Mouse (Mus musculus) heart, adult 2 months (tissue): ENCODE data around the gene Lsmem1. TPM values are rescaled to one million over a fixed set of nuclear protein-coding genes. Genes with fewer than 3 reads are reported as not detected.
A peak's percentile ranks its signal among the peaks of the same experiment; 100 is the strongest.

Experiments
- DNase-seq, 2 experiments: peaks; one replicate each; pipeline ENCODE4 v3.0.0; 2021
- H3K27ac ChIP-seq: fragments of 200-600 bp; 2 replicates; pipeline ENCODE4 v1.8.1; 2022
- H3K27me3 ChIP-seq: fragments of 200-500 bp; 2 replicates; pipeline ENCODE4 v1.6.1; 2012; ENCODE audit warnings: mild to moderate bottlenecking, low read length, inconsistent platforms, mixed read lengths; ENCODE audit not compliant: control insufficient read depth, insufficient read depth
- H3K36me3 ChIP-seq: fragments of 200-500 bp; 2 replicates; pipeline ENCODE4 v1.6.1; 2012; ENCODE audit warnings: low read length, inconsistent platforms; ENCODE audit not compliant: control insufficient read depth, insufficient read depth
- H3K4me1 ChIP-seq: fragments of 200-500 bp; 2 replicates; pipeline ENCODE4 v1.6.1; 2011; ENCODE audit warnings: low read length; ENCODE audit not compliant: control insufficient read depth, insufficient read depth
- H3K4me3 ChIP-seq: fragments of 200-600 bp; 2 replicates; pipeline ENCODE4 v1.8.1; 2022
- H3K79me2 ChIP-seq: fragments of 200-500 bp; replicated peaks from 2 replicates; pipeline ENCODE4 v1.6.1; 2012; ENCODE audit warnings: mild to moderate bottlenecking, inconsistent platforms, low read length, moderate library complexity, mixed read lengths; ENCODE audit not compliant: control insufficient read depth, insufficient read depth
- H3K9ac ChIP-seq: fragments of 200-500 bp; 2 replicates; pipeline ENCODE4 v1.6.1; 2012; ENCODE audit warnings: low read depth, mild to moderate bottlenecking, control low read depth, inconsistent platforms, low read length, mixed read lengths
- CTCF ChIP-seq: fragments of 200-600 bp; IDR thresholded peaks from 2 replicates; pipeline ENCODE4 v1.8.1; 2022; ENCODE audit warnings: antibody characterized with exemption, mild to moderate bottlenecking, moderate library complexity
- EP300 ChIP-seq: fragments of 200-500 bp; IDR thresholded peaks from 2 replicates; pipeline ENCODE4 v1.6.1; 2011; ENCODE audit warnings: low read depth, low read length, control low read depth; ENCODE audit not compliant: insufficient read depth
- POLR2A ChIP-seq: fragments of 200-500 bp; IDR thresholded peaks from 2 replicates; pipeline ENCODE4 v1.6.1; 2011; ENCODE audit warnings: mild to moderate bottlenecking, low read depth, low read length, control low read depth; ENCODE audit not compliant: insufficient read depth
- WGBS: fragments of 180-500 bp; shearing (Covaris S2); methylation state at CpG from one replicate; pipeline ENCODE4 v1.1.7; 2018; 5-methylcytosine and 5-hydroxymethylcytosine counted together
- intact Hi-C: fragments of 180-260 bp; cut with DNase I; formaldehyde crosslinking; loops from one replicate; pipeline ENCODE4 v1.15.1; 2025
- polyA plus RNA-seq: library from polyadenylated mRNA; depleted of rRNA; stranded (reverse); fragments of >200 nt; gene quantifications from 2 replicates; pipeline ENCODE4 v1.2.3, GENCODE M21; 2012
- total RNA-seq, 2 experiments: library from RNA; stranded (reverse); gene quantifications; 2 replicates each; pipeline ENCODE4 v1.2.3; 2021

The Lsmem1 gene
- total and polyA plus RNA-seq, 3 experiments = 22.2 to 45.4 (median 43.2) TPM

GRCm38 (mm10) chr12:40209049-40209448 lies 9.8 kb upstream of the Lsmem1 start:
- TF ChIP-seq POLR2A = no peak
- no peak for TF ChIP-seq CTCF
- no peak for TF ChIP-seq EP300
- intact Hi-C loops = no loop called here
- no peak overlapping the region for H3K27ac ChIP-seq
- WGBS = 61% methylated on average over 3 of the region's 3 CpGs
- no peak overlapping the region for H3K4me3 ChIP-seq
- peaks cover 1% of the 10 kb centered on the region; the same call in 1 of the 2 replicates for H3K4me1 ChIP-seq
- DNase-seq = no peak
- H3K27me3 ChIP-seq = no peaks in the 10 kb centered on the region
- no peak overlapping the region for H3K9ac ChIP-seq
- H3K79me2 ChIP-seq = no peaks in the 10 kb centered on the region
- peaks cover 51% of the 10 kb centered on the region for H3K36me3 ChIP-seq

GRCm38 (mm10) chr12:40207909-40208308 lies 8.6 kb upstream of the Lsmem1 start:
- Histone ChIP-seq H3K4me1 (peaks cover 1% of the 10 kb centered on the region; the same call in 1 of the 2 replicates), H3K27me3 (no peaks in the 10 kb centered on the region), H3K27ac (no peak overlapping the region), H3K9ac (no peak overlapping the region), H3K36me3 (peaks cover 47% of the 10 kb centered on the region), H3K79me2 (no peaks in the 10 kb centered on the region), H3K4me3 (no peak overlapping the region)
- no peak for DNase-seq
- intact Hi-C loops = no loop called here
- TF ChIP-seq CTCF = no peak
- no peak for TF ChIP-seq POLR2A
- TF ChIP-seq EP300 = no peak
- WGBS = 71% methylated on average over 4 of the region's 4 CpGs

DNA sequence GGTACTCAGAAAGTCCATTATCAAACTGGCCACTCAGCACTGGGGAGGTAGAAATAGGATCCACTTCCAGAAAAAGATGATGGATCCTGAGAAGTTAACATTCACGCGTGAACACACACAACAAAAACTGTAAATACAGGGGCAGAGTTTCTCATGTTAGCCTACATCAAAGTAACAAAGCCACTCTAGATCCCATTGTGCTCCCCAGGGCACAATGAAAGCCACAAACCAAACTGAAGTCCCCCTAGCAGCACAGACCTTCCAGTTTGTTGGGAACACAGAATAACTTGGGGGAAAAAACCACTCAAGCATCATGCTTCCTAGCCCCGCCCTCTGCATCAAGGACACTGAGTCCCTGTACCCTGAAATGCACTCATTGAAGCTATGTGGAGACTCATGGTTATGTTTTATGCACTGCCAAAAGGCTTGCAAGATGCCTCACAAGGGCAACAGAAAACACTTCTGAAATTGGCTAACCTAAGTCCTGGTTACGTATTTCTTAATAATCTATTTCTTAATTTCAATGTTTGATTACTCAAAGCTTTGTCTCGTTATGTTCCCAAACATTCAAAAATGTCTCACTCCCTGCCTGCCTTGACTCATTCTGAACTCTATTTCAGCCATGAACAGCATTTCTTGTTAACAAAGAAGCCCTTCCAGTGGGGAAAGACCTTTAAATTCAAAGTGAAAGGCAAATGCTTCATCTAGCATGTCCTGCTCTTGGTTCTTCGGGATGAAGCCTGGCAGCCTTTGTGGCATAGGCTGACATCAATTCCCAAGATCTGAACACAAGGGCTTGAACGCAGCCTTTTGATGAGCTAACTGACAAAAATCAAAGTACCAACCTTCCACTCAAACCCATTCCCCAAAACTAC lies 3.1 kb upstream of the Lsmem1 start:
- H3K79me2 ChIP-seq = no peaks in the 10 kb centered on the region
- H3K4me3 ChIP-seq = no peak overlapping the region
- DNase-seq = no peak
- H3K36me3 ChIP-seq = peaks cover 28% of the 10 kb centered on the region
- no peak overlapping the region for H3K27ac ChIP-seq
- TF ChIP-seq CTCF = no peak
- no peak for TF ChIP-seq EP300
- no peak for TF ChIP-seq POLR2A
- intact Hi-C loops = loop anchor here (2.0 kb wide), 1 partner anchor 18 kb away; no protein-coding TSS in a partner anchor
- WGBS = 78% methylated on average over 7 of the region's 7 CpGs
- no peaks in the 10 kb centered on the region for H3K27me3 ChIP-seq
- H3K9ac ChIP-seq = no peak overlapping the region
- H3K4me1 ChIP-seq = no peaks in the 10 kb centered on the region

- H3K4me3 ChIP-seq = no peak overlapping the region
- H3K27me3 ChIP-seq = no peaks in the 10 kb centered on the region
- no peak for TF ChIP-seq CTCF
- no peak for TF ChIP-seq POLR2A
- no peak for TF ChIP-seq EP300
- no peaks in the 10 kb centered on the region for H3K79me2 ChIP-seq
- H3K4me1 ChIP-seq = no peaks in the 10 kb centered on the region
- WGBS = 81% methylated on average over 6 of the region's 6 CpGs
- peak overlapping the region; percentile 94 for H3K27ac ChIP-seq
- no peak overlapping the region for H3K9ac ChIP-seq
- no peak for DNase-seq
- intact Hi-C loops = loop anchor here (1.0 kb wide), 1 partner anchor 23 kb away; no protein-coding TSS in a partner anchor
- H3K36me3 ChIP-seq = peaks cover 21% of the 10 kb centered on the region
Measured at GRCm38 (mm10) chr12:40200484-40201235, 1.4 kb upstream of the Lsmem1 start.

DNA sequence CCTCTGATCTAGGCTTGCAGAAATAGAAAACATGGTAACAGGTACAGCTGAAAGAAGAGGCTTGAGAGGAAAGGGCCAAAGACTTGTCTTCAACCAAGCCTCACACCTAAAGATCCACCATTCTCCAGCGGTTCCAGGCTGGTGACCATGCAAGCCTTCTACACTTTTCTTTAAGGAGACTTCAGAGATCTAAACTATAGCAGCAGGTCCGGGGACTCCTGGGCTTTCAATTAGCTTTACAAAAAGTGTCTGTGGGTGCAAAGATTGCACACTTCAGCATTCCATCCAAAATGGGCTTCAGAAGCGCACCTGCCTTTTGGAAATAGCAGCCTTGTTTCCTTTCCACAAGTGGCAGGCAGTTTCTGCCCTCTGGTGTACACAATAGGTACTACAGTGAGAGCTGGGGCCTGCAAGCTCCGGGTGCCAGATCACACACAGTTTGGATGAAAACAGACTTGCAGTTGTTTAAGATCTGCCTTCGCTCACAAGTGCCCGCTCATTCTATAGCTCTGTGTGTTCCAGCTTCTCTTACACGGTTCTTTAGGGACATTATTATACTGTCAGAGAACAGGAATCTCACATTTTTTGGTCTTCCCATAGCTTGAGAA lies 609 bp upstream of the Lsmem1 start:
- no peaks in the 10 kb centered on the region for H3K79me2 ChIP-seq
- peak; percentile 65 to 68 for DNase-seq
- H3K4me3 ChIP-seq = no peak overlapping the region
- H3K36me3 ChIP-seq = peaks cover 21% of the 10 kb centered on the region
- H3K9ac ChIP-seq = no peak overlapping the region
- intact Hi-C loops = loop anchor here (1.0 to 10.0 kb wide), 2 partner anchors 23 to 485 kb away; no protein-coding TSS in a partner anchor
- no peaks in the 10 kb centered on the region for H3K27me3 ChIP-seq
- WGBS = 33% methylated on average over 7 of the region's 7 CpGs
- peak overlapping the region; percentile 94 for H3K27ac ChIP-seq
- H3K4me1 ChIP-seq = no peaks in the 10 kb centered on the region
- TF ChIP-seq EP300 = peak; percentile 62; the same call in 1 of the 2 replicates
- no peak for TF ChIP-seq POLR2A
- peak; percentile 99 for TF ChIP-seq CTCF
